Comparison of ENCODE assay signal across 8 mouse cellular contexts in the genomic region with DNA sequence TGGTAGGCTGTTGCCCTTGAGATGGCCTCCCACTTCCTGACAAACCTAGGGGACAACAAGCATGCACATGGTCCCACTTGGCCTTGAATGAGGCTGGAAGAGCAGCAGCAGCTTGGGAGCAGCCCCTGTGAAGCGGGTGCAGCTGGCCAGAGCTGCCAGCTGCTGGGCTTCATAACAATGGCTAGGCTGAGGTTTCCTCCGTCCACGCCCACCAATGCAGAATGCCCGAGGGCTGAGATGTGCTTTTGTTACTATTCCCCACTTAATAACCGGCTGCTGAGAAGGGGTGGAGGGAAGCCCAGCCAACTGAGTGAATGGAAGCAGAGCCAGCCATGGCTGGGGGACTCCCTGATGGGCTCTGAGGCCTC.
DNase-seq lines count a peak whose midpoint lies in the region; ATAC-seq lines count a peak whose summit lies in the region.

No protein-coding gene starts in this region.

- H3K4me3 ChIP-seq in hindbrain, embryonic 10.5 days, result peak overlapping the region; percentile 37
- H3K4me3 ChIP-seq in midbrain, embryonic 12.5 days, result peak overlapping the region; percentile 17

- H3K27ac ChIP-seq in hindbrain, embryonic 10.5 days, result peak overlapping the region; percentile 96
- H3K27ac ChIP-seq in midbrain, embryonic 12.5 days (replicated peaks), result peak overlapping the region; percentile 99

- peak overlapping the region; percentile 44 for H3K4me2 ChIP-seq in midbrain, embryonic 12.5 days (replicated peaks)

- H3K36me3 ChIP-seq in hindbrain, embryonic 10.5 days, result no peaks in the 10 kb centered on the region
- H3K36me3 ChIP-seq in midbrain, embryonic 12.5 days, result no peaks in the 10 kb centered on the region

- H3K4me1 ChIP-seq in hindbrain, embryonic 10.5 days (replicated peaks), result peaks cover 76% of the 10 kb centered on the region
- peaks cover 56% of the 10 kb centered on the region for H3K4me1 ChIP-seq in midbrain, embryonic 12.5 days

- peak overlapping the region; percentile 28 for H3K9ac ChIP-seq in midbrain, embryonic 12.5 days (replicated peaks)

- H3K9me3 ChIP-seq in hindbrain, embryonic 10.5 days, result no peaks in the 10 kb centered on the region
- no peaks in the 10 kb centered on the region for H3K9me3 ChIP-seq in midbrain, embryonic 12.5 days

- H3K27me3 ChIP-seq in hindbrain, embryonic 10.5 days (ENCODE audit: insufficient read depth, poor library complexity, severe bottlenecking), result no peaks in the 10 kb centered on the region
- no peaks in the 10 kb centered on the region for H3K27me3 ChIP-seq in midbrain, embryonic 12.5 days

- peak; percentile 85 for ATAC-seq in midbrain, embryonic 12.5 days (ENCODE audit: low FRiP score, low read depth)

- intact Hi-C loops in gastrocnemius, postnatal 14 days (cut with DNase I; ENCODE audit: low total_unique reads), result no loop called here

- 14% methylated on average over 5 of the region's 5 CpGs for WGBS in hindbrain, embryonic 10.5 days
- 16% methylated on average over 5 of the region's 5 CpGs for WGBS in midbrain, embryonic 12.5 days

- DNase-seq in gastrocnemius, postnatal 14 days, result peak; percentile 21
- no peak for DNase-seq in gastrocnemius, adult 8-10 months (ENCODE audit: low spot score in 2 of 2)
- peak; percentile 13 for DNase-seq in adrenal gland, postnatal 10 days
- peak; percentile 88 for DNase-seq in hindbrain, embryonic 10.5 days (ENCODE audit: low spot score)
- DNase-seq in spleen, postnatal 10 days (ENCODE audit: low spot score in 2 of 2), result no peak
- no peak for DNase-seq in layer of hippocampus, adult 9-10 months (ENCODE audit: low spot score)
- no peak for DNase-seq in spleen, postnatal 4 days (ENCODE audit: low spot score in 2 of 2)

Comparison
In these comparisons a context has a peak if more than half of its experiments do, and no peak if none do; other contexts are left out.
1. DNase-seq: peak in gastrocnemius, postnatal 14 days (single experiment), adrenal gland, postnatal 10 days (single experiment) and hindbrain, embryonic 10.5 days (single experiment); none in gastrocnemius, adult 8-10 months (0 of 2), spleen, postnatal 10 days (0 of 2), layer of hippocampus, adult 9-10 months (single experiment) and spleen, postnatal 4 days (0 of 2).